ENCODE assay signal across 16 mouse cellular contexts in genomic region chr8:88093367-88093766, GRCm38 (mm10).
"Had no signal": no experiment of that assay in that cellular context is flagged by ENCODE, and none has a peak within 500 bp of the region (broad histone marks: within the 10 kb centered on the region; RNA-seq: fewer than 3 reads in every experiment).

No protein-coding gene starts in this region.

- H3K4me2 ChIP-seq: kidney, embryonic 15.5 days; liver, embryonic 11.5 days; lung, embryonic 14.5 days; midbrain, embryonic 11.5 days; midbrain, embryonic 15.5 days; neural tube, embryonic 13.5 days; stomach, embryonic 15.5 days had no signal

- ATAC-seq: midbrain, embryonic 15.5 days had no signal

- H3K27me3 ChIP-seq: kidney, embryonic 15.5 days; midbrain, embryonic 15.5 days; neural tube, embryonic 13.5 days; stomach, embryonic 15.5 days had no signal

- H3K4me3 ChIP-seq: kidney, embryonic 15.5 days; midbrain, embryonic 15.5 days; neural tube, embryonic 13.5 days; stomach, embryonic 15.5 days had no signal

- H3K27ac ChIP-seq: kidney, embryonic 15.5 days; midbrain, embryonic 15.5 days; neural tube, embryonic 13.5 days; stomach, embryonic 15.5 days had no signal

- H3K9ac ChIP-seq: kidney, embryonic 15.5 days; lung, embryonic 14.5 days; midbrain, embryonic 15.5 days; neural tube, embryonic 13.5 days; stomach, embryonic 15.5 days had no signal

- DNase-seq: kidney, adult 11 months; kidney, postnatal 25 days; layer of hippocampus, adult 9-11 months; lung, embryonic 14.5 days; lung, postnatal 10 days; lung, postnatal 4 days; right cerebral cortex, adult 18-20 months; right cerebral cortex, postnatal 4 days; thymus, adult 2 months; thymus, postnatal 25 days had no signal

- H3K4me1 ChIP-seq: kidney, embryonic 15.5 days; midbrain, embryonic 15.5 days; neural tube, embryonic 13.5 days; stomach, embryonic 15.5 days had no signal

- H3K9me3 ChIP-seq: kidney, embryonic 15.5 days; midbrain, embryonic 15.5 days; neural tube, embryonic 13.5 days; stomach, embryonic 15.5 days had no signal

- H3K36me3 ChIP-seq: kidney, embryonic 15.5 days; midbrain, embryonic 15.5 days; neural tube, embryonic 13.5 days; stomach, embryonic 15.5 days had no signal
